Mouse (Mus musculus): ENCODE measurements at regions not wholly inside any gene's neighbourhood (a gene's known extent, or its start where the extent isn't known, plus 50 kb on each side); places are given as distances from the start of the nearest gene placed in this dataset.

- peak; percentile 25 to 60 for DNase-seq
Observed at GRCm38 (mm10) chr17:63575316-63576007, 75.6 kb upstream of the Fbxl17 start.

- no peak for DNase-seq
Observed at GRCm38 (mm10) chr17:63582870-63583269, 83.1 kb upstream of the Fbxl17 start.

- DNase-seq: no peak
Observed at GRCm38 (mm10) chr17:63607021-63607751, 107.4 kb upstream of the Fbxl17 start.

- no peak for DNase-seq
Observed at GRCm38 (mm10) chr17:63622726-63623125, 122.9 kb upstream of the Fbxl17 start.

- DNase-seq: no peak
Observed at GRCm38 (mm10) chr17:63637598-63637997, 137.8 kb upstream of the Fbxl17 start.

GRCm38 (mm10) chr17:63644390-63644789 lies 144.6 kb upstream of the Fbxl17 start:
- DNase-seq: peak; percentile 63 to 71

GRCm38 (mm10) chr17:63657687-63658086 lies 157.9 kb upstream of the Fbxl17 start:
- no peak for DNase-seq

- peak; percentile 33 to 48 for DNase-seq
Observed at GRCm38 (mm10) chr17:63660841-63661481, 161.1 kb upstream of the Fbxl17 start.

GRCm38 (mm10) chr17:63661584-63661983 lies 161.8 kb upstream of the Fbxl17 start:
- peak; percentile 51 to 73 for DNase-seq

GRCm38 (mm10) chr17:63662251-63662650 lies 162.4 kb upstream of the Fbxl17 start:
- DNase-seq: peak in 1 of 2 experiments; percentile 11

GRCm38 (mm10) chr17:63676791-63677190 lies 177.0 kb upstream of the Fbxl17 start:
- no peak for DNase-seq

- DNase-seq: peak; percentile 49 to 56
Observed at GRCm38 (mm10) chr17:63677996-63678657, 178.3 kb upstream of the Fbxl17 start.

- no peak for DNase-seq
Observed at GRCm38 (mm10) chr17:63680479-63680878, 180.7 kb upstream of the Fbxl17 start.

- no peak for DNase-seq
Observed at GRCm38 (mm10) chr17:63683345-63683744, 179.5 kb upstream of the Fer start.

- no peak for DNase-seq
Observed at GRCm38 (mm10) chr17:63684026-63684425, 178.8 kb upstream of the Fer start.

- peak in 1 of 2 experiments; percentile 24 for DNase-seq
Observed at GRCm38 (mm10) chr17:63685956-63686355, 176.9 kb upstream of the Fer start.

- DNase-seq: no peak
Observed at GRCm38 (mm10) chr17:63686361-63686760, 176.5 kb upstream of the Fer start.

GRCm38 (mm10) chr17:63689291-63689690 lies 173.6 kb upstream of the Fer start:
- DNase-seq: no peak

GRCm38 (mm10) chr17:63690829-63691689 lies 171.8 kb upstream of the Fer start:
- DNase-seq: no peak

GRCm38 (mm10) chr17:63691690-63691968 lies 171.2 kb upstream of the Fer start:
- DNase-seq: peak; percentile 21 to 34

GRCm38 (mm10) chr17:63693274-63693673 lies 169.6 kb upstream of the Fer start:
- DNase-seq: no peak

GRCm38 (mm10) chr17:63699537-63699936 lies 163.3 kb upstream of the Fer start:
- DNase-seq: no peak
